Mouse (Mus musculus): ENCODE measurements around the gene Mylk4.

Gene Mylk4

GRCm38 (mm10) chr13:32783816-32784215 is at the start of gene Mylk4:
TSS of gene Mylk4 (minus strand) at chr13:32783954.
- DNase-seq (ENCODE audit: low spot score) = no peak

GRCm38 (mm10) chr13:32833237-32833636 is 49.5 kb upstream of the Mylk4 start:
- DNase-seq (ENCODE audit: low spot score) = no peak

- DNase-seq (ENCODE audit: low spot score) = no peak
These were observed 49.0 kb upstream of the Mylk4 start for GRCm38 (mm10) chr13:32832776-32833175.

GRCm38 (mm10) chr13:32831505-32832273 is 47.9 kb upstream of the Mylk4 start:
- DNase-seq (ENCODE audit: low spot score) = peak; percentile 40

- DNase-seq (ENCODE audit: low spot score) = no peak
These were observed 45.1 kb upstream of the Mylk4 start for GRCm38 (mm10) chr13:32828886-32829285.

- DNase-seq (ENCODE audit: low spot score) = peak; percentile 42
These were observed 44.2 kb upstream of the Mylk4 start for GRCm38 (mm10) chr13:32827951-32828350.

- no peak for DNase-seq (ENCODE audit: low spot score)
These were observed 43.5 kb upstream of the Mylk4 start for GRCm38 (mm10) chr13:32827111-32827822.

GRCm38 (mm10) chr13:32825546-32825945 is 41.8 kb upstream of the Mylk4 start:
- DNase-seq (ENCODE audit: low spot score) = no peak

GRCm38 (mm10) chr13:32824377-32825330 is 40.9 kb upstream of the Mylk4 start:
- no peak for DNase-seq (ENCODE audit: low spot score)

GRCm38 (mm10) chr13:32823126-32823525 is 39.4 kb upstream of the Mylk4 start:
- no peak for DNase-seq (ENCODE audit: low spot score)

- no peak for DNase-seq (ENCODE audit: low spot score)
These were observed 37.9 kb upstream of the Mylk4 start for GRCm38 (mm10) chr13:32821671-32822070.

GRCm38 (mm10) chr13:32819926-32820325 is 36.2 kb upstream of the Mylk4 start:
- no peak for DNase-seq (ENCODE audit: low spot score)

- no peak for DNase-seq (ENCODE audit: low spot score)
These were observed 35.5 kb upstream of the Mylk4 start for GRCm38 (mm10) chr13:32819241-32819640.

- no peak for DNase-seq (ENCODE audit: low spot score)
These were observed 23.9 kb upstream of the Mylk4 start for GRCm38 (mm10) chr13:32807624-32808023.

GRCm38 (mm10) chr13:32806820-32807219 is 23.1 kb upstream of the Mylk4 start:
- DNase-seq (ENCODE audit: low spot score) = no peak

GRCm38 (mm10) chr13:32803701-32804345 is 20.1 kb upstream of the Mylk4 start:
- no peak for DNase-seq (ENCODE audit: low spot score)

GRCm38 (mm10) chr13:32802259-32803081 is 18.7 kb upstream of the Mylk4 start, which contains the start of gene D930007J09Rik:
TSS of gene D930007J09Rik (minus strand) at chr13:32802849.
- DNase-seq (ENCODE audit: low spot score) = peak; percentile 25

- DNase-seq (ENCODE audit: low spot score) = peak; percentile 85
These were observed 18.0 kb upstream of the Mylk4 start, which contains the start of gene Wrnip1 for GRCm38 (mm10) chr13:32801693-32802221. TSS of gene Wrnip1 (plus strand) at chr13:32802038.

GRCm38 (mm10) chr13:32800859-32801258 is 17.1 kb upstream of the Mylk4 start:
- peak; percentile 15 for DNase-seq (ENCODE audit: low spot score)

- DNase-seq (ENCODE audit: low spot score) = no peak
These were observed 15.4 kb upstream of the Mylk4 start for GRCm38 (mm10) chr13:32799131-32799530.

All from spleen, adult 12 weeks (tissue).